Mouse (Mus musculus) cerebellum, postnatal 4 days (tissue): Measurements from ENCODE around the gene Usp25.

ENCODE experiments used
- DNase-seq, 2 experiments: peaks; one replicate each; pipeline ENCODE4 v3.0.0; 2022; ENCODE audit warnings: low spot score in 2 of 2, mixed read lengths in 1 of 2

The Usp25 gene

GRCm38 (mm10) chr16:77034329-77034728 lies 20.8 kb downstream of the Usp25 start:
- no peak for DNase-seq

GRCm38 (mm10) chr16:77034751-77035150 lies 21.2 kb downstream of the Usp25 start:
- no peak for DNase-seq

GRCm38 (mm10) chr16:77041573-77041972 lies 28.1 kb downstream of the Usp25 start:
- no peak for DNase-seq

DNA sequence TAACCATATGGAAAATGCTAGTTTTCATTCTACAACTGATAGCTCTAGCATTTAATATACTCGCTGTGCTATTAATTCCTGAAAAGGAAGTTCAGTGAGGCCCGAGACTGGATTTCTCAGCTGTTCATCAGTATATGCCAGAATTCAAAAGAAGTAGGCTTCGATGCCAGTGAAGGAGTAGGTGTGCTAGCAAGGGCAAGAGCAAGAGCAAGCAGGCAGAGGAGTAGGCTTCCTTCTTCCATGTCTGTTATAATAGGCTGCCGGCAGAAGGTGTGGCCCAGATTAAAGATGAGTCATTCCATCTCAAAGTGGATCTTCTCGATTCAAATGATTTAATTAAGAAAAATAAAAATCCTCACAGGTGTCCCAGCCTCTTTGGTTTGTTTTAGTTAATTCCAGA lies 30.0 kb downstream of the Usp25 start:
- DNase-seq, result no peak

- no peak for DNase-seq
Observed at GRCm38 (mm10) chr16:77054184-77054583, 40.7 kb downstream of the Usp25 start.

- DNase-seq, result no peak
Observed at GRCm38 (mm10) chr16:77055519-77056159, 42.1 kb downstream of the Usp25 start.

DNA sequence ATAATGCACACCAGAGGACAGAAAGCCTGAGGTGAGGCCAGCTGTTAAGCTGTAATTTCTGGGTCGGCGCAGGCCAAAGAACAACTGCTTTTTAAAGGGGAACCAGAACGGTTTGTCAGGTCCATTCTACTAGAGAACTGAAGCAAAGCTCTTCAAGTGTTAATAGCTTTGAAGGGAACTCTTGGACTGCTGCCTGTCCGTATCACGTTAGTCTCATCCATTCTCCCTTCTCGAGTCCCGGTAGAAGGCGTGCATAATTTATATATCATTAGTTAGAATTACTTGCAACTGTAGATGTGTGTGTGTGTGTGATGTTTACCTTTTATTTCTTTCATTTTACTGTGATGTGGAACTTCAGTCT lies 42.6 kb downstream of the Usp25 start:
- DNase-seq, result no peak

- no peak for DNase-seq
Observed at GRCm38 (mm10) chr16:77058567-77058966, 45.1 kb downstream of the Usp25 start.

GRCm38 (mm10) chr16:77060166-77060565 lies 46.7 kb downstream of the Usp25 start:
- DNase-seq, result no peak

GRCm38 (mm10) chr16:77063916-77064315 lies 50.4 kb downstream of the Usp25 start:
- DNase-seq, result no peak

DNA sequence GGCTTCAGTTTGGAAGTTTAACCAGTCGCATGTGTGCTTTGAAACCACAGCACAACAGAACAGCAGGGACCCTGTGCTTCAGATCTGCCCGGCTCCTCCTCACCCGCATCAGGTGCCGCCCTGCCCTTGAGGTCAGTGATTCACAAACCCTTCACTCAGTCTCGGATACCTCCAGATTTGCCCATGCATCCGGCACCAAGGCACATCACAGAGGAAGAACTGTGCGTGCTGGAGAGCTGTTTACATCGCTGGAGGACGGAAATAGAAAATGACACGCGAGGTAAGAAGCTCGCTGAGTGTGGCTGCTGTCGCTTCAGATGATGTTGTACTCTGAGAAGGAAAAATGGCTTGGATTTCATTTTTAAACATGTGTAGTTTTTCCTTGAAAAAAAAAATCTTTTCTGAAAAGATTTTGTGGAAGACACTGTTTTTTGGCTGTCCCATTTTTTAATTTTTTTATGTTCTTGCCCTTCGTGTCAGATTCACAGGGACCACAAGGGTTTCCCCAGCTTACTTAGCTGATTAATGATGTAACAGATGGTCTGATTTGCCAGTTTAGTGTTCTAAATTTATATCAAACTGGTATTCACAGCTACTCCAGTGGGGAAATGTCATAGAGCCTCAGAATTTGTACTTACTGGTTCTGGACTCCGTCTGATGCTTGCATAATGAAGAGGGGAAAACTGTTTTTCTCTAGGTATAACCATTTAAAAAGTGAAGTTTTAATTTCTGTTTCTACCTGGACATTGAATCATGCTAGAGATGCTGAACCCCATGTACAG lies 63.6 kb downstream of the Usp25 start:
- DNase-seq, result no peak

- no peak for DNase-seq
Observed at GRCm38 (mm10) chr16:77077736-77078005, 64.2 kb downstream of the Usp25 start.

GRCm38 (mm10) chr16:77084071-77084470 lies 70.6 kb downstream of the Usp25 start:
- no peak for DNase-seq

- DNase-seq, result no peak
Observed at GRCm38 (mm10) chr16:77089806-77090205, 76.3 kb downstream of the Usp25 start.

DNA sequence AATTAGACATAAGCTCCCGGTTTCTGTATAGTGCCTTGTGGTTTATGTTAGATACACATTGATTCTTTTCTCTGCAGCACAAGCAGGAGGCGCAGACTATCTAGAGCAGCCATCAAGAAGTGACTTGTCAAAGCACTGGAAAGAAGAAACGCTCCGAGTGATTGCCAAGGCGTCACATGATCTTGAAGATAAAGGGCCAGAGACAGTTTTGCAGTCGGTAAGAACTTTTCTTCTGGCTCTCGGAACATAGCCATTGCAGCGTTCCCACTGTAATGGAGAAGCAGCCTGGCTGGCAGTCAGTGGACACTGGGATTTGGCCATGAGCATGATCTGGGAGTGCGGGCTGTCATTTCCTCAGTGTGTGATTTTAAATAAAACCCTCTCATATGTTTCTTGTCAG lies 80.0 kb downstream of the Usp25 start:
- DNase-seq, result no peak

DNA sequence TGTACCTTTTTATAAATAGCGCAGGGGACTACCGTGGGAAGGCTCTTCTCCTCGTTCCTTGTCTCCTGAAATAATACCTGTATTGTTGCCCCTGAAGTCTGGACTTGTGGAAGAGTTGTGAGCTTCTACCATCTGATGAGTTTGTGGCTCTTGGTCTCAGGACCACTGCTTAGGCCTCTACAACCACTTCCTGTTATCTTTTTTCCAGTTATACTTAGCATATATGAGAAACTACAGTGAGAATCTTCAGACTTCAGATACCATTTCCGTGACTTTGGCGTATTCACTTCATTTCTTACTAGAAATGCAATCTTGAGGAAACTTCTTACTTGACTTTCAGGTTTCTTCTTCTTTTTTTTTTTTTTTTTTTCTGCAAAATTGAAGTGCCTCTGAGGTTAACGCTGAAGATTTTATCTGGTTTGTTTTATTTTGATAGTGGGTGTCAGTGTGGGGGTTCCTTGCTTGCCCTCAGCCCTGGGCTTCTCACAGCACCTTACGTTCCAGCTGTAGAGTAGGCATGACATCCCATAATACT lies 81.6 kb downstream of the Usp25 start:
- DNase-seq, result no peak

DNA sequence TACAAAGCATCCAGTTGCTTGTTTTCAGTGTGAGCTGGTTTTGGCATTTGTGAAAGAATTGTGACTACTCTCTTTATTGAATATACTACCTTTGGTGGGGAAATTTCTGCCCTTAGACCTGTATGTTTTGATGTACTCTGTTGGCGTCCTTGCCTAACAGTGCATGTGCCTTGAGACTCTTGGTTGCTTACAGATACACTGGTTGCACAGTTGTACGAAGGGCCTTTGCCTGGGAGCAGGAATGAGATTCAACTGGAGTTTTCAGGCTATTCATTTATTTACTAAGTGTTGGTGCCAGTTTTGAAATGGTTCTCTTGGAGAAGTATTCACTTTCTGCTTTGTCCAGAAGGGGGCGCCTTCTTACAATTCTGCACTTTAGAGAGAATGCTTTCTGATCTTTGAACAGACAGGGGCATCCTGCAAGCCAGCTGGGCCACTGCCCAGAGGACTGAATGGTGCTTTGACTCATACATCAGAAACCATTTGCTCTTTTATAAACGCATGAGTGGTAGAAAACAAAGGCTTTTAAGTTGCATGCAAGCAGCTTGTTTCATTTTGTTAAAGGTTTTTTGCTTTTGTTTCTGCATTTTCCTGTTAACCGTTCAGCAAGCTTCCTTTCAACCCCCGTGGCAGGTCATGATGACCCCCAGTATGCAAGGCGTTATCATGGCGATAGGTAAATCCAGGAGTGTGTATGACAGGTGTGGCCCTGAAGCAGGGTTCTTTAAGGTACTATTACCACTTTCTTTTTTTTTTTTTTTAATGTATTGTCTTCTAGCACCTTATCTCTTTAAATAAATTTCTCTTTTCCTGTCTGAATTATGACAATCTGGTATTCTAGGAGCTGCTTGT lies 85.7 kb downstream of the Usp25 start:
- peak; percentile 57 to 88 for DNase-seq

DNA sequence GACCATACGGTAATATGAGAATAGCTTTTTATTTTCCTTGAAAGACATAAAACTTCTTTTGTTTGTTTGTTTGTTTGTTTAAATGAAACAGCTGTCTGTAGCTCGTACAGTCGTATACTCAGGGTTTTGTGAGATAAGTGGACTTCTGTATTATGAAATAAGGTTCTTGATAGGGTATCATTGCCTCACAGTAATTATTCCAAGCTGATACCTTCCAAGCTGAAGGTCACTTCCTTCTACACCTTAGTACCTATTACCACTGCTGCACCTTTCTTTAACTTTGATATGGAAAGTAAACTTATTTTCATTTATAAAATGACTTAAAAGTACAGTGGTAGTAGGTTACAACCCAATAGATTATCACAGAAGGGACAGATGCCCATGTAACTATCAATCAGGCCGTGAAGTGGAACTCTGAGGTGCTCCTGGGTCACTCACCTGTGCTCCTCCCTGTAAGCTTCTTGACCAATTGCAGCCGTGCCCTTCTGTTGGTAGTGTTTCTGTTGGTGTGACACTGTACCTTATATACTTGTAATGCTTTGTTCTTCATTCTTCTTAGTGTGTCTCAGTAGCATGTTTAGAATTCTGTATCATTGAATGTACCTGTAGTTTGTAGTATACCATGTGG lies 90.2 kb downstream of the Usp25 start:
- no peak for DNase-seq

GRCm38 (mm10) chr16:77111268-77111667 lies 97.8 kb downstream of the Usp25 start:
- DNase-seq, result no peak

DNA sequence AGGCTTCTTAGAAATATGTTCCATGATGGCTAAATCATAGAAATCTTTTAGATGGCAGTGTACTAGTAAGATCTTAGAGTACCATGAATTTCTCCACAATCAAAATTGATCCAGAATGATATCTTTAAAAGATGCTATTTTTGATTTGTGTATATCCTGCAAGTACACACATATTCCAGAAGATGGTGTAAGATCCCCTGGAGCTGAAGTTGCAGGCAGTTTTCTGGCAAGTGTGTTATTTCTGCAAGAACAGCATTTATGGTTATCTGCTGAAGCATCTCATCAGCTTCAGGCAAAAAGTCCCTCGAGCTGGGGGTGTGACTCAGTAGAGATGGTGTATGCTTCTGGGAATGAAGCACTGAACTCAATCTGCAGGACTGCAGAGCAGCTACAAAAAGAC lies 112.4 kb downstream of the Usp25 start:
- DNase-seq, result no peak

DNA sequence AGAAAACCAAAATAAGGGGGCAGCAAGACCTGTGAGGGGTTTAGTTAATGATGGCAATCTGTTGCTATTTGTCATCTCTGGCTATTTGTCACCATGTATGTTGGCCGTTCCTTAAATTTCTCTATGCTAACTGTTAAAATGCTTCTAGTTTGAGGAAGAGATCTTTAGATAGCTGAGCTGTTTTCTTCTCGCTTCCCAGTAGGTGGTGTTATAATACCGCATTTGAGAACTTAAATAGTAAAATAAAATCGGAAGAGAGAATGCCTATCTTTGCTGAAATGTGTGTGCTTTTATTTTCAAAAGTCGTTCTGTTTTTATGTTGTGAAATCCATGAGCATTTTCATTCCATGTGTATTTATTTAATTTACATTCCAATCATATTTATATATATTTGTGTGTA lies 115.2 kb downstream of the Usp25 start:
- no peak for DNase-seq

DNA sequence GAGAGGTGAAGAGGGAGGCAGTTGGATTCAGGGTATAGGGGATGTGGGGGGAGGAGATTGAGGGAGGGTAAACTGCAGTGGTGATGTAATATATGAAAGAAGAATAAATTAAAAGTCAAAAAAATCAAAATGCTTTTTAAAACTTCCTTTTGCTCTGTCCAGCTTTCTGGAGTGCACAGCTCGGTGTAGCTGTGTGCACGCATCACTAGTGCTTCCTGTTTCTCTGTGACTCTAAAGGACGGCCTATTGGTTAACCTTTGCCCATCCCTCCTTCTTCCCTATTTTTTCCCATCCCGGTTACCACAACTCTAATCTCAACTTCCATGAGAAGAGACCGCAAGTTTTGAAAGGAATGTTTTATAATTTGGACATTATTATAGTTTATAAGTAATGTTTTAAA lies 119.5 kb downstream of the Usp25 start:
- no peak for DNase-seq
